Mouse (Mus musculus) fat pad, adult 2 months (tissue): ENCODE measurements around the gene Olfr724.
"Not testable (repeated sequence)": the region's sequence is repeated elsewhere in the genome, so short reads cannot be mapped to it uniquely, and the experiment has no call there.

Experiments used
- DNase-seq: peaks from one replicate; pipeline ENCODE4 v3.0.0-alpha.2; 2011; ENCODE audit warnings: low read depth, low spot score; ENCODE audit errors: extremely low read depth

The Olfr724 gene

DNA sequence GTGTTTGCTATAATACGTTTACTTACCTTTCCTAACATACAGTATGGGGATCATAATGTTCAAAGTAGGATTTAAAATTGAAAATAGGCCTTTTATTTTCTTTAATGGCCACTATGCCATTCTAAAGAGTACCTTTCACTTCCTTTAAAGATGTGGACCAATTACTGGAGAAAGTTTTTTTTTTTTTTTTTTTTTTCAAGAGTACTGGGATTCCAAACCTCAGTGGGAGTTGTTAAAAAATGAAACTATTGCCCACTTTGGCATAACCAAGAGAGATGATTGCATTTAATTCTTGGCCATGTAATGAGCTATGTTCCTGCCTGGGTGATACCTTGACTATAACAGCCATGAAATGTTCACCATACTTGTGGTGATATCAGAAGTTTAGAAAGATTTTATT lies at the start of gene Olfr724:
Gene Olfr724 (minus strand): TSS at position 101 of the 400 bp plus-strand sequence.
- DNase-seq: not testable (repeated sequence)

DNA sequence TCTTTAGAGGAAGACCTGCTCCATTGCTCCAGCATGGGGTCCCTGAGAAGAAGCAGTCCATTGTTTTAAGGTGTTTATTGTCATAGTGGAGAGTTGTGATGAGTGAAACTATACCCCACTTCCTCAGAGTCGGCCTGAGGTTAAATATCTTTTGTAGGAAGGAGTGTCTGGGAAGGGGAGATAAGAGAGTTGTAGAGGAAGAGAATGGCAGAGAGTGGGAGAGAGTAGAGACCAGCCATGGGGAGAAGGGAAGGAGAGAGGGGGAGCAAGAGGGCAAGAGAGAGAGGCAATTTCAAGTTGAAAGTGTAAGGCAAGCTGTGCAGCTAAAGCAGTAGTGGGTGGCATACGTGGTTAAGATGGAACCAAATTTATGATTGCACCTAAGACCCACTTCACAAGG lies 7.2 kb downstream of the Olfr724 start:
- no peak for DNase-seq

- not testable (repeated sequence) for DNase-seq
Measured at GRCm38 (mm10) chr14:49931687-49932086, 31.4 kb downstream of the Olfr724 start, which contains the start of gene Olfr723. Gene Olfr723 (minus strand): TSS chr14:49931787.
